Mouse (Mus musculus) MEL (cell line): ENCODE measurements around the gene Epb41l2. TPM values are rescaled to one million over a fixed set of nuclear protein-coding genes. Genes with fewer than 3 reads are reported as not detected.

Source experiments
- DNase-seq: peaks from one replicate; pipeline ENCODE4 v3.0.0; 2011; ENCODE audit warnings: low read depth, low spot score
- H3K27ac ChIP-seq: 2 replicates; pipeline ENCODE4 v1.5.1; 2012; ENCODE audit warnings: low read depth, mild to moderate bottlenecking, control low read depth, low read length, moderate library complexity; ENCODE audit not compliant: control insufficient read depth
- H3K27me3 ChIP-seq, 2 experiments: fragments of 150-350 bp in 1 of 2; sonication (generic) in 1 of 2; 2 replicates each; pipeline ENCODE4 v1.6.1; 2012; ENCODE audit warnings: low read length in 2 of 2, mild to moderate bottlenecking in 2 of 2, improper control_type of control experiment in 1 of 2, moderate library complexity in 1 of 2; ENCODE audit not compliant: insufficient read depth in 2 of 2, control insufficient read depth in 1 of 2
- H3K36me3 ChIP-seq, 2 experiments: 2 replicates each; pipeline ENCODE4 v1.6.1; 2012 to 2014; ENCODE audit warnings: low read length in 2 of 2, improper control_type of control experiment in 1 of 2, inconsistent platforms in 1 of 2, mild to moderate bottlenecking in 1 of 2; ENCODE audit not compliant: insufficient read depth in 2 of 2, control insufficient read depth in 1 of 2
- H3K4me1 ChIP-seq, 2 experiments: fragments of 150-350 bp in 1 of 2; sonication (generic) in 1 of 2; 2 replicates each; pipeline ENCODE4 v1.6.1; 2012; ENCODE audit warnings: low read length in 2 of 2, improper control_type of control experiment in 1 of 2, mild to moderate bottlenecking in 1 of 2; ENCODE audit not compliant: insufficient read depth in 2 of 2, control insufficient read depth in 1 of 2
- H3K4me3 ChIP-seq, 2 experiments: fragments of 150-350 bp in 1 of 2; sonication (generic) in 1 of 2; 2 replicates each; pipeline ENCODE4 v1.5.1; 2012; ENCODE audit warnings: low read depth in 2 of 2, low read length in 2 of 2, mild to moderate bottlenecking in 2 of 2, moderate library complexity in 2 of 2, control low read depth in 1 of 2, improper control_type of control experiment in 1 of 2; ENCODE audit not compliant: control insufficient read depth in 1 of 2, insufficient read depth in 1 of 2
- H3K79me2 ChIP-seq: 2 replicates; pipeline ENCODE4 v1.6.1; 2012; ENCODE audit warnings: mild to moderate bottlenecking, low read length, moderate library complexity; ENCODE audit not compliant: control insufficient read depth, poor library complexity, insufficient read depth
- H3K9ac ChIP-seq: 2 replicates; pipeline ENCODE4 v1.6.1; 2012; ENCODE audit warnings: low read depth, mild to moderate bottlenecking, control low read depth, low read length, moderate library complexity; ENCODE audit not compliant: control insufficient read depth, poor library complexity, severe bottlenecking
- H3K9me3 ChIP-seq: fragments of 150-350 bp; sonication (generic); replicated peaks from 2 replicates; pipeline ENCODE4 v1.6.1; 2012; ENCODE audit warnings: mild to moderate bottlenecking, low read length, improper control_type of control experiment, moderate library complexity; ENCODE audit not compliant: insufficient read depth
- CTCF ChIP-seq, 3 experiments: IDR thresholded peaks in 2 of 3; conservative IDR thresholded peaks in 1 of 3; 2 replicates each; pipeline ENCODE4 v1.5.1; 2011 to 2012; ENCODE audit warnings: low read length in 3 of 3, low read depth in 2 of 3, mild to moderate bottlenecking in 2 of 3, improper control_type of control experiment in 1 of 3, inconsistent platforms in 1 of 3, mixed read lengths in 1 of 3, moderate library complexity in 1 of 3; ENCODE audit not compliant: control insufficient read depth in 1 of 3, insufficient read depth in 1 of 3, poor library complexity in 1 of 3, severe bottlenecking in 1 of 3
- ELF1 ChIP-seq: IDR thresholded peaks from 2 replicates; pipeline ENCODE4 v1.6.1; 2014; ENCODE audit warnings: low read depth, mild to moderate bottlenecking, inconsistent platforms, low read length, improper control_type of control experiment, moderate library complexity
- EP300 ChIP-seq, 2 experiments: IDR thresholded peaks; 2 replicates each; pipeline ENCODE4 v1.6.1; 2011; ENCODE audit warnings: improper control_type of control experiment in 2 of 2, low read length in 2 of 2, low read depth in 1 of 2, mild to moderate bottlenecking in 1 of 2
- GATA1 ChIP-seq: IDR thresholded peaks from 2 replicates; pipeline ENCODE4 v1.6.1; 2011; ENCODE audit warnings: low read depth, low read length, improper control_type of control experiment
- JUND ChIP-seq: IDR thresholded peaks from 2 replicates; pipeline ENCODE4 v1.6.1; 2011; ENCODE audit warnings: low read depth, mild to moderate bottlenecking, improper control_type of control experiment, low read length
- MAZ ChIP-seq: IDR thresholded peaks from 2 replicates; pipeline ENCODE4 v1.6.1; 2012; ENCODE audit warnings: low read depth, mild to moderate bottlenecking, inconsistent platforms, low read length, improper control_type of control experiment
- MEF2A ChIP-seq: IDR thresholded peaks from 2 replicates; pipeline ENCODE4 v1.6.1; 2014; ENCODE audit warnings: low read depth, mild to moderate bottlenecking, inconsistent platforms, low read length, improper control_type of control experiment; ENCODE audit not compliant: poor library complexity, insufficient replicate concordance, severe bottlenecking; ENCODE audit errors: extremely low read depth
- POLR2A ChIP-seq, 2 experiments: IDR thresholded peaks; 2 replicates each; pipeline ENCODE4 v1.6.1; 2011 to 2012; ENCODE audit warnings: low read length in 2 of 2, mild to moderate bottlenecking in 2 of 2, control low read depth in 1 of 2, improper control_type of control experiment in 1 of 2, low read depth in 1 of 2, moderate library complexity in 1 of 2; ENCODE audit not compliant: control insufficient read depth in 1 of 2, insufficient read depth in 1 of 2, poor library complexity in 1 of 2
- SIN3A ChIP-seq: IDR thresholded peaks from 2 replicates; pipeline ENCODE4 v1.6.1; 2012; ENCODE audit warnings: low read length, improper control_type of control experiment, inconsistent platforms
- TAL1 ChIP-seq: IDR thresholded peaks from 2 replicates; pipeline ENCODE4 v1.6.1; 2012; ENCODE audit warnings: mild to moderate bottlenecking, inconsistent platforms, low read length, moderate library complexity, mixed read lengths
- USF1 ChIP-seq: IDR thresholded peaks from 2 replicates; pipeline ENCODE4 v1.6.1; 2014; ENCODE audit warnings: low read depth, mild to moderate bottlenecking, inconsistent platforms, low read length, improper control_type of control experiment, moderate library complexity
- ZNF384 ChIP-seq: IDR thresholded peaks from 2 replicates; pipeline ENCODE4 v1.6.1; 2012; ENCODE audit warnings: low read depth, mild to moderate bottlenecking, inconsistent platforms, low read length, improper control_type of control experiment
- polyA plus RNA-seq, 2 experiments: library from polyadenylated mRNA; stranded (reverse) in 1 of 2; unstranded in 1 of 2; fragments of >175 nt in 1 of 2; fragments of >200 nt in 1 of 2; gene quantifications; 2 replicates each; pipeline versions ENCODE4 v1.2.1 to v1.2.4; 2012; ENCODE audit warnings: low replicate concordance in 2 of 2, low read depth in 1 of 2; ENCODE audit not compliant: insufficient read length in 2 of 2, insufficient read depth in 1 of 2, missing spikeins in 1 of 2
- total RNA-seq: library from RNA; depleted of rRNA; stranded (reverse); fragments of 300-350 nt; gene quantifications from 2 replicates; pipeline ENCODE4 v1.2.3, GENCODE M21; 2012

The Epb41l2 gene
- total and polyA plus RNA-seq, 3 experiments: 4.7 to 23.7 TPM; not detected in 1

- Histone ChIP-seq H3K9me3 (no peaks in the 10 kb centered on the region), H3K79me2 (no peaks in the 10 kb centered on the region), H3K4me1 (no peaks in the 10 kb centered on the region), H3K36me3 (no peaks in the 10 kb centered on the region), H3K27me3 (no peaks in the 10 kb centered on the region), H3K27ac (no peak overlapping the region), H3K4me3 (no peak overlapping the region), H3K9ac (no peak overlapping the region)
- DNase-seq: no peak
- TF ChIP-seq EP300 (IDR thresholded peaks at IDR 0.05; ENCODE audit: low read depth in 1 of 2, low read length in 2 of 2): no peak
- no peak for TF ChIP-seq ZNF384
- no peak for TF ChIP-seq GATA1
- TF ChIP-seq MEF2A: no peak
- no peak for TF ChIP-seq MAZ
Measured at GRCm38 (mm10) chr10:25449312-25450020, 89.9 kb downstream of the Epb41l2 start.

- H3K4me1 ChIP-seq: no peaks in the 10 kb centered on the region
- no peaks in the 10 kb centered on the region for H3K79me2 ChIP-seq
- no peak overlapping the region for H3K9ac ChIP-seq
- DNase-seq: no peak
- no peak overlapping the region for H3K4me3 ChIP-seq
- no peak overlapping the region for H3K27ac ChIP-seq
- H3K9me3 ChIP-seq: no peaks in the 10 kb centered on the region
- no peak for TF ChIP-seq JUND
- TF ChIP-seq ELF1: no peak
- no peaks in the 10 kb centered on the region for H3K27me3 ChIP-seq
- H3K36me3 ChIP-seq: no peaks in the 10 kb centered on the region
Measured at GRCm38 (mm10) chr10:25453150-25453549, 93.6 kb downstream of the Epb41l2 start.

- no peaks in the 10 kb centered on the region for H3K9me3 ChIP-seq
- TF ChIP-seq TAL1 (no peak), USF1 (no peak), CTCF (IDR thresholded peaks at IDR 0.05 in 2 of 3, conservative IDR thresholded peaks at IDR 0.05 in 1 of 3; ENCODE audit: control insufficient read depth in 1 of 3, insufficient read depth in 1 of 3, low read depth in 2 of 3, low read length in 3 of 3, poor library complexity in 1 of 3, severe bottlenecking in 1 of 3) (no peak), SIN3A (no peak), MAZ (no peak), POLR2A (IDR thresholded peaks at IDR 0.05; ENCODE audit: control insufficient read depth in 1 of 2, insufficient read depth in 1 of 2, low read depth in 1 of 2, low read length in 2 of 2, poor library complexity in 1 of 2) (no peak)
- DNase-seq: no peak
- H3K9ac ChIP-seq: no peak overlapping the region
- H3K27ac ChIP-seq: no peak overlapping the region
- H3K4me1 ChIP-seq: no peaks in the 10 kb centered on the region
- no peaks in the 10 kb centered on the region for H3K27me3 ChIP-seq
- H3K4me3 ChIP-seq: no peak overlapping the region
- H3K79me2 ChIP-seq: no peaks in the 10 kb centered on the region
- no peaks in the 10 kb centered on the region for H3K36me3 ChIP-seq
Measured at GRCm38 (mm10) chr10:25453772-25454171, 94.2 kb downstream of the Epb41l2 start.
